Mouse (Mus musculus): ENCODE data around the gene E2f2. TPM values are rescaled to one million over a fixed set of nuclear protein-coding genes. Genes with fewer than 3 reads are reported as not detected.
A peak's percentile ranks its signal among the peaks of the same experiment; 100 is the strongest.

The E2f2 gene
- total and polyA plus RNA-seq, 3 experiments: 0.65 to 5.3 (median 1.3) TPM

DNA sequence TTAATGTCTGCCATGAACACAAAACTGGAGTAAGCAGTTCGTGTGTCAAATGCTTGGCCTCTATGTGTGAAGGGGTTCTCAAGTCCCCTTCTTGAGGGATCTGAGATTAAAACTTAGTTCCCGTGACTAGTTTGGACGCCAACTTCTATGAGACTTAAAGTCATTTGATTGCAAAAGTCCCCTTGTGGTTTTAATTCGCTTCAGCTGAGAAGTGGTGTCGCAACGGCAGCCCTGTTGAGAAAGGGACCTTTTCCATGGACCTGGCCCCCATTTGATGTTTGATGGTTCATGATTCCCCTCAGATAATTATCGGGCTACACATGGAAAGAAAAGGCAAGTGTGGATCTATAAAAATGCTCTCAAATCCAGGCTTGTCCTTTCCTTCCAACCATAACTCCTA is 7.3 kb downstream of the E2f2 start:
- H3K27ac ChIP-seq: peak overlapping the region; percentile 1; the same call in 1 of the 2 replicates
- no peak overlapping the region for H3K4me3 ChIP-seq
- TF ChIP-seq POLR2A (IDR thresholded peaks at IDR 0.05; ENCODE audit: insufficient read depth, low read depth, low read length) (no peak), CTCF (IDR thresholded peaks at IDR 0.05) (no peak), EP300 (IDR thresholded peaks at IDR 0.05; ENCODE audit: insufficient read depth, low read depth, low read length) (no peak)
- no peaks in the 10 kb centered on the region for H3K27me3 ChIP-seq (ENCODE audit: control insufficient read depth, insufficient read depth, low read length)
- intact Hi-C loops (cut with DNase I): no loop called here
- no peaks in the 10 kb centered on the region for H3K79me2 ChIP-seq (replicated peaks; ENCODE audit: control insufficient read depth, insufficient read depth, low read length)
- WGBS: 90% methylated on average over 7 of the region's 7 CpGs
- no peaks in the 10 kb centered on the region for H3K36me3 ChIP-seq (ENCODE audit: control insufficient read depth, insufficient read depth, low read length)
- no peak for DNase-seq
- H3K9ac ChIP-seq (ENCODE audit: low read depth, low read length): no peak overlapping the region
- H3K4me1 ChIP-seq (ENCODE audit: control insufficient read depth, insufficient read depth, low read length): peaks cover 4% of the 10 kb centered on the region

DNA sequence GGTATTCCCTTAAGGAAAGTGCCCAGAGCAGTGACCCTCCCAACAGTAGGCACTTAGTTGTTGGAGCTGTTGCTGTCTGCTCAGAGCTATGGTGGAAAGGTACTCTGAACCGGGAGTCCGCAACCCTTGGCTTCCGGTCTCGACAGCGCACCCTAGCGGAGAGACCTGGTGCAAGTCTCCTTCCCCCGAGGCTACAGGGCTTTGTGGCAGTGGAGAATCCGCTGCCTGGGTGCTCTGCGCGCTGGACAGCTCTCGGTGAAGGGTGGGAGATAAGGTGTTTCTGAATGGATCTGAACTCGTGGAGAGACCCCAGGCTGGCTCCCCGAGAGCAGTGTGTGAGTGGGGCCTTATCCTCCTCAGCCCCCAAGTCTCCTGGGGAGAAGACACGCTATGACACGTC is 7.8 kb downstream of the E2f2 start:
- Histone ChIP-seq H3K36me3 (ENCODE audit: control insufficient read depth, insufficient read depth, low read length) (no peaks in the 10 kb centered on the region), H3K27me3 (ENCODE audit: control insufficient read depth, insufficient read depth, low read length) (no peaks in the 10 kb centered on the region), H3K4me1 (ENCODE audit: control insufficient read depth, insufficient read depth, low read length) (peaks cover 4% of the 10 kb centered on the region), H3K27ac (peak overlapping the region; percentile 1; the same call in 1 of the 2 replicates), H3K4me3 (peak overlapping the region; percentile 28; the same call in 1 of the 2 replicates), H3K79me2 (replicated peaks; ENCODE audit: control insufficient read depth, insufficient read depth, low read length) (no peaks in the 10 kb centered on the region), H3K9ac (ENCODE audit: low read depth, low read length) (peak overlapping the region; percentile 24)
- WGBS: 8% methylated on average over 15 of the region's 15 CpGs
- TF ChIP-seq EP300 (IDR thresholded peaks at IDR 0.05; ENCODE audit: insufficient read depth, low read depth, low read length): no peak
- TF ChIP-seq CTCF (IDR thresholded peaks at IDR 0.05): peak; percentile 91
- DNase-seq: peak; percentile 87 to 90
- intact Hi-C loops (cut with DNase I): loop anchor here (2.0 kb wide), 1 partner anchor 17 kb away; no protein-coding TSS in a partner anchor

DNA sequence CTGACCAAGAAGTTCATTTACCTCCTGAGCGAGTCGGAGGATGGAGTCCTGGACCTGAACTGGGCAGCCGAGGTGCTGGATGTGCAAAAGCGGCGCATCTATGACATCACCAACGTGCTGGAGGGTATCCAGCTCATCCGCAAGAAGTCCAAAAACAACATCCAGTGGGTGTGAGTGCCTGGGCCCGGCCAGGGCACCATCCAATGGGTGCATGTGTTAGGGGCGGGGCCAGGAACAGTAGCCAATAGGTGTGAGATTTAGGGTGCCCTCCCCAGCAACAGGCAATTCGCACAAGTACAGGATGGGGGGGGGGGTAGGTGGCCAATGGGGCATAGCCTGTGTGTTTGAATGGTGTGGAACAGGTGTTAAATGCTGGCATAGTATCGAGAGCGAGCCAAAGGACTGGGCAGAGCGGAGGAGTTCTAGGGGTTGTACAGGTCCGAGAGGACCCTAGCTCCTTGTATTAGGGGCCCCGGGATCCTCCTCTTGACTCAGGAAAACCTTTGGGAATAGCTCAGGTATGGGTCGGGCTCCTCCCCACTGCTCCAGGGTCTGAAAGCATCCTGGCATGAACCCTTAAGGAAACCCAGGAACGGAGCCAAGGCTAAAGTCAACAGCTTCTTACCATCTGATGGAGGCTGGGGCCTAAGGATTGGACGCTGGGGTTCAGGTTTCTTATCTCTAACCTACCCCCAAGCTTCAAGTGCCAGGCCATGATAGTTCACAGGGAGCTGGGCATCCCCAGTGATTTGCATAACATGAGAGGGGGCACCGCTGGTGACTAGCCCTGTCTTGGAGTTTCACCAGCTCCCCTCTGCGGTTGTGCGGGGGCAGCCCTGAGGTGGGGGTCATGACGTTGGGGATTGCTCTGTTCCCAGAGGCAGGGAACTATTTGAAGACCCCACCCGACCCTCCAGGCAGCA is 8.5 kb downstream of the E2f2 start:
- peak; percentile 73 to 86 for DNase-seq
- Histone ChIP-seq H3K9ac (ENCODE audit: low read depth, low read length) (peak overlapping the region; percentile 24), H3K36me3 (ENCODE audit: control insufficient read depth, insufficient read depth, low read length) (no peaks in the 10 kb centered on the region), H3K27ac (peak overlapping the region; percentile 1; the same call in 1 of the 2 replicates), H3K4me3 (peak overlapping the region; percentile 28; the same call in 1 of the 2 replicates), H3K79me2 (replicated peaks; ENCODE audit: control insufficient read depth, insufficient read depth, low read length) (no peaks in the 10 kb centered on the region), H3K4me1 (ENCODE audit: control insufficient read depth, insufficient read depth, low read length) (peaks cover 9% of the 10 kb centered on the region), H3K27me3 (ENCODE audit: control insufficient read depth, insufficient read depth, low read length) (no peaks in the 10 kb centered on the region)
- intact Hi-C loops (cut with DNase I): loop anchor here (2.0 kb wide), 1 partner anchor 18 kb away; no protein-coding TSS in a partner anchor
- TF ChIP-seq POLR2A (IDR thresholded peaks at IDR 0.05; ENCODE audit: insufficient read depth, low read depth, low read length): no peak
- no peak for TF ChIP-seq EP300 (IDR thresholded peaks at IDR 0.05; ENCODE audit: insufficient read depth, low read depth, low read length)
- no peak for TF ChIP-seq CTCF (IDR thresholded peaks at IDR 0.05)
- WGBS: 27% methylated on average over 23 of the region's 23 CpGs

DNA sequence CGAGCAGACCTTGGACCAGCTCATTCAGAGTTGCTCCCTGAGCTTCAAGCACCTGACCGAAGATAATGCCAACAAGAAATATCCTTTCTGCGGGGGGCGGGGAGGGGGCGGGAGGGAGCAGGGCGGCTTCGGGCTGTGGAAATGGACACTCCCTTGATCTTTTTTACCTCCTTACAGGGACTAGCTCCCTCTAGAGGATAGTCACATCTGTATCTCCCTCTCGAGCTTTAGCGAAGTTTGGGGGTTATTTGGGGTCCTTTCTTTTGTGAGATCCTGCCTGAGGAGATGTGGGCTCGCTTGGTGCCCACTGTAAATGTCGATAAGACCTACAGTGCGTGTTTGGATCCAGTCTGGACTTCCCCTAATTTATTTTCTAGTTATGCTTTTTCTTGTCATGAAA is 9.2 kb downstream of the E2f2 start:
- no peak overlapping the region for H3K9ac ChIP-seq (ENCODE audit: low read depth, low read length)
- H3K27me3 ChIP-seq (ENCODE audit: control insufficient read depth, insufficient read depth, low read length): no peaks in the 10 kb centered on the region
- no peak overlapping the region for H3K27ac ChIP-seq

DNA sequence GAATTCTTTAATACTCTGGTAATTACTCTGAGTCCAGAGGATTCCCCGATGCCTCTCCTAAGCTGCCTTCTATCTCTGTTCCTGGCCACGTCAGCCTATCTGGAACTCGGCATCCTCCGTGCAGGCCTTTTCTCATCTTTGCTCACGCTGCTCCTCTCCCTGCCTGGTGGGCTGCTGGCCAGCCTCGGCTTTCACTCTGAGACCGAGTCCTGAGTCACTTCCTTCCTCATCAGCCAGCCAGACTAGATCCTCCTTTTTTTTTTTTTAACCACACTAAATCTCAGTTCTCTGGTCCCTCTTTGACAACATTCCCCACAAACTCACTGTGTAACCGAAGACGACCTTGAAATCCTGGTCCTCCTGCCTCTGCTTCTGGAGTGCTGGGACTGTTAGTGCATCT is 13.2 kb downstream of the E2f2 start:
- intact Hi-C loops (cut with DNase I): no loop called here
- TF ChIP-seq CTCF (IDR thresholded peaks at IDR 0.05) (no peak), POLR2A (IDR thresholded peaks at IDR 0.05; ENCODE audit: insufficient read depth, low read depth, low read length) (0 out of 2 replicates have a peak, but pooled peaks have one; percentile 31), EP300 (IDR thresholded peaks at IDR 0.05; ENCODE audit: insufficient read depth, low read depth, low read length) (0 out of 2 replicates have a peak, but pooled peaks have one; percentile 56)
- no peaks in the 10 kb centered on the region for H3K79me2 ChIP-seq (replicated peaks; ENCODE audit: control insufficient read depth, insufficient read depth, low read length)
- no peak overlapping the region for H3K9ac ChIP-seq (ENCODE audit: low read depth, low read length)
- DNase-seq: peak; percentile 72 to 83
- H3K27me3 ChIP-seq (ENCODE audit: control insufficient read depth, insufficient read depth, low read length): no peaks in the 10 kb centered on the region
- H3K4me3 ChIP-seq: no peak overlapping the region
- H3K27ac ChIP-seq: peak overlapping the region; percentile 57
- 35% methylated on average over 9 of the region's 9 CpGs for WGBS
- H3K36me3 ChIP-seq (ENCODE audit: control insufficient read depth, insufficient read depth, low read length): no peaks in the 10 kb centered on the region
- H3K4me1 ChIP-seq (ENCODE audit: control insufficient read depth, insufficient read depth, low read length): peaks cover 4% of the 10 kb centered on the region

More for the DNA sequence above, 9.2 kb downstream of the E2f2 start:
- no peak for DNase-seq
- Histone ChIP-seq H3K4me1 (ENCODE audit: control insufficient read depth, insufficient read depth, low read length) (peaks cover 9% of the 10 kb centered on the region), H3K4me3 (no peak overlapping the region), H3K79me2 (replicated peaks; ENCODE audit: control insufficient read depth, insufficient read depth, low read length) (no peaks in the 10 kb centered on the region), H3K36me3 (ENCODE audit: control insufficient read depth, insufficient read depth, low read length) (no peaks in the 10 kb centered on the region)
- intact Hi-C loops (cut with DNase I): loop anchor here (2.0 kb wide), 1 partner anchor 19 kb away; no protein-coding TSS in a partner anchor
- 44% methylated on average over 12 of the region's 12 CpGs for WGBS
- no peak for TF ChIP-seq EP300 (IDR thresholded peaks at IDR 0.05; ENCODE audit: insufficient read depth, low read depth, low read length)
- TF ChIP-seq CTCF (IDR thresholded peaks at IDR 0.05): peak; percentile 54

DNA sequence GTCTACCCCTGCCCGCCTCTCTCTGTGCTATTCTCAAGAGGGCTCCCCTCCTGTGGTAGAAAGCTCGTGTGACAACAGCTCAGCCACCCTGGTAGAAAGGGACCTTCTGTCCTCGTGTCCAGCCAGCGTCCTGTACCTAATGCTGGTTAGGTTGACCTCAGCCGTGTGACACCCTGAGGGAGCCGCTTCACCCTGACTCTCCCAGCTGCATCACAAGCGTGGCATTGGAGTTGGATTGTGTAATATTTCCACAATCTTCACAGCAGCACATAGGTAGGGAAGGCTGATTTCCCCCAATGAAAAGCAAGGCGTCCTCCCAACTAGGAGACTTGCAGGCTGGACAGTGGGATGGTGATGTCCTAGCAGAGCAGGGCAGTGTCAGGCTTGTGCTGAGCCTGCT is 14.1 kb downstream of the E2f2 start:
- WGBS: 88% methylated on average over 8 of the region's 8 CpGs
- Histone ChIP-seq H3K79me2 (replicated peaks; ENCODE audit: control insufficient read depth, insufficient read depth, low read length) (no peaks in the 10 kb centered on the region), H3K27me3 (ENCODE audit: control insufficient read depth, insufficient read depth, low read length) (no peaks in the 10 kb centered on the region), H3K36me3 (ENCODE audit: control insufficient read depth, insufficient read depth, low read length) (no peaks in the 10 kb centered on the region), H3K4me1 (ENCODE audit: control insufficient read depth, insufficient read depth, low read length) (peaks cover 4% of the 10 kb centered on the region), H3K4me3 (no peak overlapping the region), H3K27ac (no peak overlapping the region), H3K9ac (ENCODE audit: low read depth, low read length) (no peak overlapping the region)
- TF ChIP-seq POLR2A (IDR thresholded peaks at IDR 0.05; ENCODE audit: insufficient read depth, low read depth, low read length): no peak
- TF ChIP-seq CTCF (IDR thresholded peaks at IDR 0.05): no peak
- TF ChIP-seq EP300 (IDR thresholded peaks at IDR 0.05; ENCODE audit: insufficient read depth, low read depth, low read length): no peak
- intact Hi-C loops (cut with DNase I): no loop called here
- no peak for DNase-seq
